Mouse (Mus musculus) intestine, postnatal 0 days (tissue): Measurements from ENCODE around the gene Abca3. TPM values are rescaled to one million over a fixed set of nuclear protein-coding genes. Genes with fewer than 3 reads are reported as not detected.
"Not testable (repeated sequence)": the region's sequence is repeated elsewhere in the genome, so short reads cannot be mapped to it uniquely, and the experiment has no call there.

Source experiments
- ATAC-seq: fragments of 200-750 bp; cut with Nextera tagmentation; 2 replicates; pipeline ENCODE4 v1.8.0; 2017; ENCODE audit warnings: mild to moderate bottlenecking, moderate TSS enrichment, moderate library complexity
- H3K27ac ChIP-seq: fragments of 300-500 bp; sonication (generic); 2 replicates; pipeline ENCODE4 v1.5.1; 2014; ENCODE audit warnings: mild to moderate bottlenecking, low read depth, low read length, moderate library complexity
- H3K27me3 ChIP-seq: fragments of 300-500 bp; sonication (generic); replicated peaks from 2 replicates; pipeline ENCODE4 v1.6.1; 2014; ENCODE audit warnings: low read length, mixed read lengths; ENCODE audit not compliant: control insufficient read depth, insufficient read depth
- H3K36me3 ChIP-seq: fragments of 300-500 bp; sonication (generic); 2 replicates; pipeline ENCODE4 v1.6.1; 2014; ENCODE audit warnings: mild to moderate bottlenecking, moderate library complexity; ENCODE audit not compliant: control insufficient read depth, insufficient read depth
- H3K4me1 ChIP-seq: fragments of 300-500 bp; sonication (generic); replicated peaks from 2 replicates; pipeline ENCODE4 v1.6.1; 2014; ENCODE audit warnings: antibody characterized with exemption, low read length, mixed read lengths; ENCODE audit not compliant: control insufficient read depth, insufficient read depth
- H3K4me2 ChIP-seq: fragments of 300-500 bp; sonication (generic); replicated peaks from 2 replicates; pipeline ENCODE4 v1.6.1; 2014; ENCODE audit warnings: low read depth, mild to moderate bottlenecking, moderate library complexity
- H3K4me3 ChIP-seq: fragments of 300-500 bp; sonication (generic); 2 replicates; pipeline ENCODE4 v1.5.1; 2014; ENCODE audit warnings: low read depth, low read length
- H3K9ac ChIP-seq: fragments of 300-500 bp; sonication (generic); 2 replicates; pipeline ENCODE4 v1.6.1; 2014; ENCODE audit warnings: mild to moderate bottlenecking, low read depth, low read length
- H3K9me3 ChIP-seq: fragments of 300-500 bp; sonication (generic); 2 replicates; pipeline ENCODE4 v1.6.1; 2016; ENCODE audit warnings: mixed run types; ENCODE audit not compliant: control insufficient read depth
- CTCF ChIP-seq: sonication (generic); IDR thresholded peaks from 2 replicates; pipeline ENCODE4 v1.5.1; 2016; ENCODE audit warnings: low read depth, mild to moderate bottlenecking, control low read depth, antibody characterized with exemption, moderate library complexity
- WGBS: fragments of 180-500 bp; shearing (Covaris S2); extraction: QIAGEN DNeasy Blood & Tissue Kit; methylation state at CpG from one replicate; pipeline ENCODE4 v1.1.7; 2014; 5-methylcytosine and 5-hydroxymethylcytosine counted together
- microRNA-seq: library from miRNA; unstranded; fragments of <30 nt; microRNA quantifications from one replicate; pipeline ENCODE4, GENCODE M21; 2016
- polyA plus RNA-seq: library from polyadenylated mRNA; unstranded; fragments of >200 nt; fragmentation: Nextera tagmentation; extraction: Ambion mirVana; gene quantifications from 2 replicates; pipeline ENCODE4 v1.2.1, GENCODE M21; 2015

Abca3 gene
- polyA plus RNA-seq, 1 experiment from 2014 or later = 11.3 TPM

DNA sequence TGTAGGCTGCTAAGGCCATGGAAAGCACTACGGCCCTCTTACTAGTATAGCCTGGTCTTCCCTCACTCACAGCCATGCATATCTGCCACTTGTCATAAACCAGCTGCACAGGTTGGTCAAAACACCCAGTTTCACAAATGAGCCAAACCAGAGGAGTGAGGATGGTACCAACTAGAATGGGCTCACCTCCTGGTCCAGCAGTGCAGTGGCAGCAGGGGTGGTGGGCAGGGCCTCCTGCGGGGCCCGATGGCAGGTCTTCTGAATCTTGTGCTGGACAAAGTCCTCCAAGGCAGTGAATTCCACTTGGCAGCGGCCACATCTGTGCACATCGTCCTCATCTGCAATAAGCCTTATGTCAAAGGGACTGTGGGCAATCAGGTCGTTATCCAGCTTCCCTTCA, 99.5 kb downstream of the Abca3 start:
- no peak for TF ChIP-seq CTCF
- no peak overlapping the region for H3K27ac ChIP-seq
- H3K9ac ChIP-seq = no peak overlapping the region
- no peak overlapping the region for H3K4me2 ChIP-seq
- H3K4me1 ChIP-seq = 0 out of 2 replicates have a peak, but pooled peaks cover 3% of the 10 kb centered on the region
- H3K4me3 ChIP-seq = no peak overlapping the region
- H3K9me3 ChIP-seq = no peaks in the 10 kb centered on the region
- WGBS = 68% methylated on average over 6 of the region's 6 CpGs
- H3K27me3 ChIP-seq = no peaks in the 10 kb centered on the region
- peaks cover 50% of the 10 kb centered on the region for H3K36me3 ChIP-seq
- no peak for ATAC-seq

DNA sequence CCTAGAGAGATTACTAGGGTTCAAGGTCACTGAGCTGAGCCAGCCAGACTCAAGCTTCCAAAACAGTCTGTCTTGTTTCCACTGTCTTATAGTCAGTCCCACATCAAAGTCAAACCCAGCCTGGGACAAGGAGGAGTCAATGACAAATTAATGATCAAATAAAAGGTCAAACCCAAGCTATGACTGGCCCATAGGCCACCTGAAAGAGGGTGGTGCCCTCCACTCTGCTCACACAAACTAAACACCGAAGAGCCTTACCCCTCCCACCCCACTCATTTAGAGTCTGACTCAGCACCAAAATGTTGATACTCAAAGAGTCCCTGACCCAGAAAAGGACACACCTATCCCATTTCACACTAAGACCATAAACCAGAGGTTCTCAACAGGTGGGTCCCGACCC, 101.6 kb downstream of the Abca3 start:
- Histone ChIP-seq H3K36me3 (peaks cover 28% of the 10 kb centered on the region), H3K4me2 (no peak overlapping the region), H3K9ac (no peak overlapping the region), H3K27me3 (no peaks in the 10 kb centered on the region), H3K4me1 (0 out of 2 replicates have a peak, but pooled peaks cover 3% of the 10 kb centered on the region), H3K4me3 (no peak overlapping the region), H3K9me3 (no peaks in the 10 kb centered on the region), H3K27ac (no peak overlapping the region)
- no peak for TF ChIP-seq CTCF
- WGBS = 61% methylated on average over 2 of the region's 2 CpGs
- no peak for ATAC-seq

DNA sequence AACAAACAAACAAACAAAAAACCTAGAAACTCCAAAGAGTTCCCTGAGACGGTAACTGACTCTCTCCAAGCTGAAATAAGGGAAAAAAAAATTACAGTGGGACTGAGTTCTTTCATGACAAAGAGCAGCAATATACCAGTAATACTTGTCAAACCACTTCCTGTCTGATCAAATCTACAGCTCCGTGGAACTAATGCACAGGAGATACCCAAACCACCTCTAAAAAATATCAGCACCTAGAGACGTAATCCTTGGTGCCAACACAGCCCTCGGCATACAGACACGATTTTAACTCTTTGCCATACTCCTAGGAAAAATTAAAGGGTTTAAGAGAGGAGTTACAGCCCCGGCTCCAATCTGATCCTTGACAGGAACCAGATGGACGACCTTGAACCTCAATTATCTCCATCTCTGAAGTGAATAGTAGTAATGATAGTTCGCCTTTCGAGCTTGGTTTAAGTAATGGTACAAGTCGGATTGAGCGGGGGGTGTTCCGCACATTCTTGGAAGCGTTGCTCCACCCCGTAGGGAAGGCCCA, 102.5 kb downstream of the Abca3 start:
- no peak for ATAC-seq
- no peak for TF ChIP-seq CTCF

GRCm38 (mm10) chr17:24454756-24455522, 103.2 kb downstream of the Abca3 start:
- Histone ChIP-seq H3K4me2 (peak overlapping the region; percentile 74), H3K4me1 (0 out of 2 replicates have a peak, but pooled peaks cover 3% of the 10 kb centered on the region), H3K36me3 (peaks cover 13% of the 10 kb centered on the region), H3K27me3 (no peaks in the 10 kb centered on the region), H3K9ac (peak overlapping the region; percentile 90), H3K27ac (peak overlapping the region; percentile 96), H3K9me3 (no peaks in the 10 kb centered on the region), H3K4me3 (peak overlapping the region; percentile 77)
- peak; percentile 95 for ATAC-seq
- under 1% methylated on average over 65 of the region's 67 CpGs for WGBS
- peak; percentile 45 for TF ChIP-seq CTCF

More for the DNA sequence above, 102.5 kb downstream of the Abca3 start:
- Histone ChIP-seq H3K4me1 (0 out of 2 replicates have a peak, but pooled peaks cover 3% of the 10 kb centered on the region), H3K4me2 (peak overlapping the region; percentile 74), H3K27ac (peak overlapping the region; percentile 96), H3K36me3 (peaks cover 19% of the 10 kb centered on the region), H3K9ac (peak overlapping the region; percentile 90), H3K4me3 (peak overlapping the region; percentile 77), H3K9me3 (no peaks in the 10 kb centered on the region), H3K27me3 (no peaks in the 10 kb centered on the region)
- under 1% methylated on average over 14 of the region's 14 CpGs for WGBS

DNA sequence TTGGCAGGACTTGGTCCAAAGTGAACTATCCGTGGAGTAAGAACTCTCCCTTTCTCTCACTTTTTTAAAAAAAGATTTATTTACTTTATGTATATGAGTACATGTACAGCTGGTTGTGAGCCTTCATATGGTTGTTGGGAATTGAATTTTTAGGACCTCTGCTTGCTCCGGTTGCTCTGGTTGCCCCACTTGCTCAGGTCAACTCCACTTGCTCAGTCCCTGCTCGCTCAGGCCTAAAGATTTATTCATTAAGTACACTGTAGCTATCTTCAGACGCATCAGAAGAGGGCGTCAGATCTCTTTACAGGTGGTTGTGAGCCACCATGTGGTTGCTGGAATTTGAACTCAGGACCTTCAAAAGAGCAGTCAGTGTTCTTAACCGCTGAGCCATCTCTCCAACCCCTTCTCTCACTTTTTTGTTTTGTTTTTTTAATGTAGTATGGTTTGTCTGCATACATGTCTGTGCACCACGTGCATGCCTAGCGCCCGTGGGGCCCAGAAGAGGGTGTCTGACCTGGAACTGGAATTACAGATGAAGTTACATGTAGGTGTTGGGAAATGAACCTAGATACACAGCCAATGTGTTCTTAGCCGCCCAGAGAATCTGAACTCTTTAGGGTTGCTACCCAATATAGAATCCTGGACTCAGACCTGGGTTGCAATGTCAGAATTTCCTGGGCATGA, 103.9 kb downstream of the Abca3 start:
- Histone ChIP-seq H3K27ac (peak overlapping the region; percentile 41; the same call in 1 of the 2 replicates), H3K4me3 (peak overlapping the region; percentile 77; the same call in 1 of the 2 replicates), H3K4me2 (peak overlapping the region; percentile 49)
- ATAC-seq, H3K9me3 ChIP-seq, H3K27me3 ChIP-seq, H3K4me1 ChIP-seq, H3K9ac ChIP-seq, H3K36me3 ChIP-seq: not testable (repeated sequence)
- WGBS = 49% methylated on average over 10 of the region's 10 CpGs
- TF ChIP-seq CTCF = peak; percentile 29

Small RNA genes within 50 kb of the gene (microRNA-seq; reads per million reads assigned to microRNA genes)
- not detected for gene Gm24427

Other genes starting within 250 kb of the Abca3 start
- gene Pdpk1, start 201.0 kb upstream of the Abca3 start, polyA plus RNA-seq = 24.7 and 28.4 TPM in 2 replicates
- gene Amdhd2, start 188.2 kb upstream of the Abca3 start, polyA plus RNA-seq = 159 and 172 TPM in 2 replicates
- 1,362 and 1,364 TPM in 2 replicates for gene Atp6v0c, start 182.2 kb upstream of the Abca3 start, polyA plus RNA-seq
- gene Tbc1d24, start 146.4 kb upstream of the Abca3 start, polyA plus RNA-seq = 3.1 and 3.4 TPM in 2 replicates
- gene Ntn3, start 142.4 kb upstream of the Abca3 start, polyA plus RNA-seq = 2.0 and 2.1 TPM in 2 replicates
- 6.8 and 7.3 TPM in 2 replicates for gene Tedc2, start 131.1 kb upstream of the Abca3 start, polyA plus RNA-seq
- gene Ccnf, start 100.5 kb upstream of the Abca3 start, polyA plus RNA-seq = 7.8 and 8.6 TPM in 2 replicates
- not detected in 2 replicates for gene Abca17, start 882 bp upstream of the Abca3 start, polyA plus RNA-seq
- 111 and 114 TPM in 2 replicates for gene Rnps1, start 62.6 kb downstream of the Abca3 start, polyA plus RNA-seq
- gene Eci1, start 74.7 kb downstream of the Abca3 start, polyA plus RNA-seq = 96.4 and 106 TPM in 2 replicates
- 0.73 and 0.80 TPM in 2 replicates for gene Dnase1l2, start 91.2 kb downstream of the Abca3 start, polyA plus RNA-seq
- 5.0 and 5.2 TPM in 2 replicates for gene E4f1, start 118.4 kb downstream of the Abca3 start, polyA plus RNA-seq
- gene Pgp, start 118.4 kb downstream of the Abca3 start, polyA plus RNA-seq = 64.5 and 69.4 TPM in 2 replicates
- not detected in 2 replicates for gene Bricd5, start 121.9 kb downstream of the Abca3 start, polyA plus RNA-seq
- gene Mlst8, start 127.1 kb downstream of the Abca3 start, polyA plus RNA-seq = 11.9 and 12.9 TPM in 2 replicates
- 0.69 and 0.78 TPM in 2 replicates for gene Caskin1, start 136.7 kb downstream of the Abca3 start, polyA plus RNA-seq
- gene Traf7, start 176.0 kb downstream of the Abca3 start, polyA plus RNA-seq = 39.7 and 41.2 TPM in 2 replicates
- 0.31 and 0.63 TPM in 2 replicates for gene Rab26, start 182.3 kb downstream of the Abca3 start, polyA plus RNA-seq
- 5.4 and 8.3 TPM in 2 replicates for gene Pkd1, start 197.9 kb downstream of the Abca3 start, polyA plus RNA-seq